Mouse (Mus musculus) heart, adult 11 months (tissue): Measurements from ENCODE around the gene Msln.

Source experiments
- DNase-seq: peaks from one replicate; pipeline ENCODE4 v3.0.0; 2022

Gene Msln

GRCm38 (mm10) chr17:25754241-25754640 is at the start of gene Msln:
TSS of gene Msln (minus strand) at chr17:25754378.
- no peak for DNase-seq

GRCm38 (mm10) chr17:25802825-25803517 is 48.8 kb upstream of the Msln start:
- DNase-seq = peak; percentile 95

- peak; percentile 95 for DNase-seq
These were observed 46.9 kb upstream of the Msln start for GRCm38 (mm10) chr17:25801029-25801428.

GRCm38 (mm10) chr17:25796951-25797369 is 42.8 kb upstream of the Msln start, which contains the start of gene Metrn:
TSS of gene Metrn (minus strand) at chr17:25797136.
- DNase-seq = peak; percentile 100

DNA sequence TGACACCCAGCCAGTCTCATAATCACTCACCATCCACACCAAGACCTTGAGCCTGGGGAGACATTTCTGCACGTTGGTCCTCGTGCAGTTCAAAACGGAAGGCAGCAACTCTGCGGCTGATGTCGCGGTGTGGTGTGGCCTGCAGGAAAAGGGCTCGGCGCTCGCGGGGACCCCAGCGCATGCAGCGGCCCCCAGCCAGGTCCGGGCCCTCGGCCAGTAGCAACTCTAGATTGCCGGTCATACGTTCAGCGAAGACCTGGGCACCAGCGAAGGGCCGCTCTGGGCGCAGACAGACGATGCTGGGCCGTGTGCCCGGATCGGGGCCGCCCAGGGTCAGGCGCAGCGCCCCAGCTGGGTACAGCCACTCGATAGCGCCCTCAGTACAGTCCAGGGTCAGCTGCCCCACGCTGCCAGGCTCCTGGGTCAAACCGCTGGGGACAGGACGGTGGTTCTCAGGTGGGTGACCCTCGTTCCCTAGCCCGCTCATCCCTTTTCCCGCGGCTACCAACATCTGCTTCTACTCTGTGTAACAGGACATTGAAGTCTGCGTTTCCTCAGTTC is 42.1 kb upstream of the Msln start:
- peak; percentile 96 for DNase-seq

DNA sequence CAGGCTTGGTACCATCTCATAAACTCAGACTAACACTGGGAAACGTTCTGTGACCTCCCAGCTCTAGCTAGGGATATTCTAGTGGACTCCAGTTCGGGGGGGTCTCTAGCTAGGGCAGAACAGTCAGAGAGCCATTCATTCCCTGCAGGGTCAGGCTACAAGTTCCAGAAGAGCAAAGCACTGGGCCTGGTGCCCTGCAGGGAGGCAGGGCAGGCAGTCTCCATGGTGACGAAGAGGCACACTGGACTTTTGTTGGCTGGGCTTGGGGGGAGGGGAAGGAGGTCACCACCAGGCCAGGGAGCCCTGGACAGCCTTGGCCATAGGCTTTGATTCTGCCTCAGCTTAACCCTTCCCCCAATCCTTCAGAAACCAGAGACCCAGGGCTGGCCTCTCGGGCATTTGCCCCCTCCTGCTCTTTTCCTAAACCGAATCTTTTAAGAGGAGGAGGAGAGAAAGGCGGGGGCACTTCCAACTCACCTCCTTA is 41.5 kb upstream of the Msln start, which contains the start of gene AC134908.4:
AC134908.4 (minus strand) TSS at position 51 of the 484 bp plus-strand sequence.
- peak; percentile 94 for DNase-seq

DNA sequence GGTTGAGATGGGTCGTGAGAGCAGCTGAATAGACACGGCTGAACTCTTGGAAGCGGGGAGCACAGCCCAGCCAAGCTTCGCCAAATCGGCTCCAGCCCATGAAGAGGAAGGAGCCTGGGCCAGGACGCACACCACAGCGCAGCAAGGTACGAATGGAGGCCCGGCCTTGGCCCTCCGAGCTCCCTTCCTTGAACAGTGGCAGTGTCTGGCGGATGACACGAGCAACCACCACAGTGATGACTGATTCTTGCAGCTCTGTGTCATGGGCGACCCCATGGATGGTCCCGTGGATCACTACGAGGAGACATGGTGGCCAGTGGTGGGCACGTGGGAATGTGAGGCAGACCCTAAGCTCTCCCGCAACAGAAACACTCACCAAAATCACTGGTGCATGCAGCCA is 40.8 kb upstream of the Msln start:
- DNase-seq = peak; percentile 92

DNA sequence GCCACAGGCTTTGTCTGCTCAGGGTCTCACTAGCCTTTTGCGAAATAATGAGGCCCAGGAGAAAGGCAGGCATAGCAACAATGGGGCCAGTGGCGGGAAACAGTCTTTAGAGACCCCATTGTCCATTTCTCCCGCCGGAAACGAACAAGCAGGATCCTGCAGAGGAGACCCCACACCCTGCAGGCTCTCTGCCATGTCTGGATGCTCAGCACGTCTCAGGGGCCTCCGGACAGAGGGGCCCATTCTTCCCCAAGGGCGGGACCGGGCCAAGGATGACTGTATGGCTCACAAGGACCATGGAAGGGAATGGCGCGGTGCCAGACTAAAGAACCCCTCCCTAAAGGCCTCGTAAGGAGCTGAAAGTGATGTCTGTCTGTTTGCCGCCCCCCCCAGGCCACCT is 40.0 kb upstream of the Msln start:
- DNase-seq = no peak

DNA sequence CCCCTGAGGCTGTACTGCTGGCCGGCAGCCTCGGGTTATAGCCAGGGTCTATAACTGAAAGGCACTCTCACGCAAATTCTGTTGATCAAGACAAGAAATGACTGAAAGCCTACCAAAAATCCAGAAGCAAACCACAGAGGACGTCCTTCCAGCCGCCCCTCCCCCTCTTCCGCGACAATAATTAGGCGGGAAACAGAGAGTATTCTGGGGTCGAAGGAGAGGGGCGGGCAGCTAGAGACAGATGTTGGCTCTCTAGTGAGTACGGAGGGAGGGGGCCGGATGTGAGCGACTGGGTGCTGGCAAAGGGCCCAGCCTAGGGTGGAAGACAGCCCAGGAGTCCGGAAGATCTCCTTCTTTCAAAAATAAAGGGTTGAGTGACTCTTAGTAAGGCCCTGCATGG is 38.4 kb upstream of the Msln start, which contains the start of gene Fam173a:
Fam173a (minus strand) TSS at position 287 of the 400 bp plus-strand sequence.
- peak; percentile 99 for DNase-seq

- DNase-seq = peak; percentile 98
These were observed 37.8 kb upstream of the Msln start for GRCm38 (mm10) chr17:25791843-25792527.

- DNase-seq = peak; percentile 94
These were observed 37.2 kb upstream of the Msln start for GRCm38 (mm10) chr17:25791320-25791842.

DNA sequence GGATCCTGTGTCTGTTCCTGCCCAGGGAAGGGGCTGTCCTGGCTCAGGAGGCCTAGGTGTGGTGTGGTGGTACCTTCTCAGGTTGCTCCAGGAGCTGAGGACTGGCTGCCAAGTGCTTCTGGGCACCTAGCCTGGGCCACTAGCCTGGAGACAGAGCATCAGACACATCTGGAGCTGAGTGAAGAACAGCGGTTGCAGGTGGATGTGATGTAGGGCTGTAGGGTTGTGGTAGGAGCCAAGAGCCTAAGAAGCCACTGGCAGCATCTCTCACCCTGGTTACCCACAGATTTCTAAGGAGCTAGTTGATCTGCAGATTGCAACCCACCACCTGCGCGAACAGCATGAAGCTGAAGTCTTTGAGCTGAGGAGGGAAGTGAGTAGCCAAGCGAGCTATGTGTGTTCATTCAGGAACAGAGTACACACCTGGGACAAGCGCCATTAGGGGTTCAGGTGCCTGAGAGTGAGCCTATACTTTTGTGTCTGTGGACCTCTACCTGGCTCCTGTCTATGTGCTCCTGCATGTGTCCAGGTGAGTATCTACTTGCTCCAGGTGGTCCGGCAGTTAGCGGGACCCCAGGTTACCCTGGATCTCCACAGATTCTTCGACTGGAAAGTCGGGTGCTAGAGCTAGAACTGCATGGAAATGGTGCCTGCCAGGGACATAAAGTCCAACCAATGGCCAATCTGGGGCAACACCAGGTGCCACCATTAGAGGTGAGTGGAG is 32.8 kb upstream of the Msln start:
- peak; percentile 90 for DNase-seq

GRCm38 (mm10) chr17:25786280-25786679 is 32.1 kb upstream of the Msln start, which contains the start of gene Ccdc78:
TSS of gene Ccdc78 (plus strand) at chr17:25786580.
- no peak for DNase-seq

DNA sequence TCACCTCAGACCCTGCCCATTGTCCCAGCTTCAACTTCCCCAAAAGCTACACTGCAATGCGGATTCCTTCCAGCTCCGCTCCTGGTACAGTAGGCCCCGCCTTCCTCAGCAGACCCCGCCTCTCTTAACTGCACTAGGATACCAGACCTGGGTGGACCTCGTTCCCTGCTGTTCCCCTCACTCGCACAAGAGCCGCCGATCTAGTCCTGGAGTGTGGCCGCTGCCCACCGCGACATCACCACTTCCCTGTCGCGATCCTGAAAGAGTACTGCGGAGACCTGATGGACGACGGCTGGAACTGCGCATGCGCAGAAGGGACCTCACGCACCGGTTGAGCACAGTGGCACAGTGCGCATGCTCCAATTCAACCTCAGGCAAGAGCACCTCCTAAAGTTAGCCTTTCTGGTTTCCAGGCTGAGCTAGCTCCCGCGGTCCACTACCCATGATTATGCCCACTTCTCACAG is 31.1 kb upstream of the Msln start, which contains the start of gene Haghl:
Haghl (minus strand) TSS at position 393 of the 465 bp plus-strand sequence.
- peak; percentile 100 for DNase-seq

- peak; percentile 93 for DNase-seq
These were observed 29.8 kb upstream of the Msln start for GRCm38 (mm10) chr17:25783861-25784574.

- peak; percentile 96 for DNase-seq
These were observed 28.9 kb upstream of the Msln start for GRCm38 (mm10) chr17:25783086-25783485.

DNA sequence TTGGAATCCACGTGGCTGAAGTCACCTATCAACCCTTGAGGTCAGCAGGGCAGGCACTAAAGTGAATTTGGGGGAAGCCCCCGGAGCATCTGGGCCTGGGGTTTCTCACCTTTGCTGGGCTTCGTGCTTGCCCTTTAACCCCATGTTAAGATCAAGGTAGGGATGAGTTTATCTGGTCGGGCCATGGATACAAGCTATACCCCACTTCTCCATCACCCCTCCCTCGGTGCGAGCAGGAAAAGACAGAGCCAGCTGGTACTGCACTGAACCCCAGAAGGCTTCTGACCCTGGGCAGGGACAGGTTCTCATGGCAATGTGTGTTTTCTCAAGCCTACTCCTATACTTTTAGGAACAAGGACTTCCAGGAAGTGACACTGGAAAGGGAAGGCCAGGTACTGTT is 27.2 kb upstream of the Msln start:
- peak; percentile 90 for DNase-seq

- DNase-seq = peak; percentile 90
These were observed 23.8 kb upstream of the Msln start for GRCm38 (mm10) chr17:25777948-25778347.

GRCm38 (mm10) chr17:25775318-25776062 is 21.3 kb upstream of the Msln start:
- DNase-seq = peak; percentile 86

GRCm38 (mm10) chr17:25773549-25774120 is 19.5 kb upstream of the Msln start, which contains the start of gene Narfl:
TSS of gene Narfl (plus strand) at chr17:25773776.
- peak; percentile 99 for DNase-seq
